Mouse (Mus musculus): ENCODE measurements at regions not wholly inside any gene's neighbourhood (a gene's known extent, or its start where the extent isn't known, plus 50 kb on each side); places are given as distances from the start of the nearest gene placed in this dataset.

DNA sequence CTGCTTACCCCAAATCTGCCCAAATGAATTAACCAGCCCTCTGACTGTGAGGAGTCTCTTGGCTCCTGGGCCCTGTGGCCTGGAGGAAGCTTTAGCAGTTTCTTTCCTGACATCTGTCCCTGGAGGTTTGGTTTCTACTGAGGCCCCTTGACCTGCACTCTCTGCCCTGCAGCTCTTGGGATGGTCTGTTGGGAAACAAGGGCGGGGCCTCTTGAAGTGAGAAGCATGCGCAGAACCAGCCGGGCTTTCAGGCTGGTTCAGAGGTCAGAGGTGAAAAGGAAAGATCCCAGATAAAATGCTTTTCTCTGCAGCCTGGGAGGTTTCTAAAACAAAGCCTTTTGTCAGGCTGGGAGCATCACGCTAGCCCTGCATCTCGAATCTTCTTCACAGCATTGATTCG lies 66.6 kb upstream of the Hnrnpk start:
- no peak for TF ChIP-seq EP300 (IDR thresholded peaks at IDR 0.05; ENCODE audit: low read depth)
- no peak for TF ChIP-seq CTCF (IDR thresholded peaks at IDR 0.05; ENCODE audit: low read depth)
